Mouse (Mus musculus): ENCODE data around the gene Gcm2. TPM values are rescaled to one million over a fixed set of nuclear protein-coding genes. Genes with fewer than 3 reads are reported as not detected.

Gene Gcm2
- 0.18 to 0.36 TPM in 2 of 4 replicates, not detected in the others for total RNA-seq (2023; ENCODE audit: inconsistent age)

GRCm38 (mm10) chr13:41110935-41111334 is at the start of gene Gcm2:
TSS of gene Gcm2 (minus strand) at chr13:41111035.

GRCm38 (mm10) chr13:41113940-41114339 is 3.1 kb upstream of the Gcm2 start, which contains the start of gene Sycp2l:
TSS of gene Sycp2l (plus strand) at chr13:41114307.

GRCm38 (mm10) chr13:41079421-41079780 is 31.4 kb downstream of the Gcm2 start, which contains the start of gene Mak:
TSS of gene Mak (minus strand) at chr13:41079706.

Other genes with a start within 250 kb of the Gcm2 start
- 61.9 to 68.0 TPM (median 67.0 TPM) in 4 replicates for gene Pak1ip1, start 110.0 kb downstream of the Gcm2 start, total RNA-seq (2023; ENCODE audit: inconsistent age)
- gene Tmem14c, start 94.7 kb downstream of the Gcm2 start, total RNA-seq (2023; ENCODE audit: inconsistent age), result 35.1 to 38.8 TPM (median 37.3 TPM) in 4 replicates
- gene Mak, start 31.3 kb downstream of the Gcm2 start, total RNA-seq (2023; ENCODE audit: inconsistent age), result not detected in 4 replicates
- not detected in 4 replicates for gene Sycp2l, start 3.3 kb upstream of the Gcm2 start, total RNA-seq (2023; ENCODE audit: inconsistent age)
- not detected in 4 replicates for gene Elovl2, start 109.4 kb upstream of the Gcm2 start, total RNA-seq (2023; ENCODE audit: inconsistent age)
- gene Smim13, start 138.8 kb upstream of the Gcm2 start, total RNA-seq (2023; ENCODE audit: inconsistent age), result 3.8 to 4.9 TPM (median 4.6 TPM) in 4 replicates
- gene Gm17364, start 162.9 kb upstream of the Gcm2 start, total RNA-seq (2023; ENCODE audit: inconsistent age), result not detected in 4 replicates